Mouse (Mus musculus) heart, postnatal 0 days (tissue): ENCODE data around the gene Kcnn3.

Experiments used
- CTCF ChIP-seq: IDR thresholded peaks from 2 replicates; pipeline ENCODE4 v1.5.1; 2016; ENCODE audit warnings: antibody characterized with exemption, control low read depth, low read depth
- EP300 ChIP-seq: IDR thresholded peaks from 2 replicates; pipeline ENCODE4 v1.6.1; 2016; ENCODE audit warnings: antibody characterized with exemption, low read depth

DNA sequence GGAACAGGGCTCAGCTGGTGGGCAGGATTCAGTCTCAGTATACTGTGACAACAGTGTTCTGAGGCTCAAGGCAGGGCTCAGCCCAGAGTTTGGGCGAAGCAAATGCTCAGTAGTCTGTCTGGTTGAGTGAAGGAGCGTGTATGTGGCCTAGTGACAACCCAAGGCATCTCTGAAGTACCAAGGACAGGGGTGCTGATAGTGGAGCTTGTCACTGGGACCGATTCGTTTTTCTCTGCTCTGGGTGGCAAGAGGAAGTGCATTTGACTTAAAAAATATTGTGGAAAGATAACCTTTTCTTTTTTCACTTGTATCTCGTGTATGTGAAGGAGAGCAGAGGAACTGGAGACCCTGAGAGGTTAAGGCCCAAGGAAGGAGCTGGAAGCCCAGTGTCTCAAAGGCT lies 37.8 kb downstream of the Kcnn3 start:
- TF ChIP-seq CTCF (no peak), EP300 (no peak)
